Mouse (Mus musculus) heart, adult 9 months (tissue): Measurements from ENCODE around the gene Pcyt1b.

Source experiments
- DNase-seq, 2 experiments: peaks; one replicate each; pipeline ENCODE4 v3.0.0; 2022; ENCODE audit warnings: low spot score in 2 of 2

The Pcyt1b gene

DNA sequence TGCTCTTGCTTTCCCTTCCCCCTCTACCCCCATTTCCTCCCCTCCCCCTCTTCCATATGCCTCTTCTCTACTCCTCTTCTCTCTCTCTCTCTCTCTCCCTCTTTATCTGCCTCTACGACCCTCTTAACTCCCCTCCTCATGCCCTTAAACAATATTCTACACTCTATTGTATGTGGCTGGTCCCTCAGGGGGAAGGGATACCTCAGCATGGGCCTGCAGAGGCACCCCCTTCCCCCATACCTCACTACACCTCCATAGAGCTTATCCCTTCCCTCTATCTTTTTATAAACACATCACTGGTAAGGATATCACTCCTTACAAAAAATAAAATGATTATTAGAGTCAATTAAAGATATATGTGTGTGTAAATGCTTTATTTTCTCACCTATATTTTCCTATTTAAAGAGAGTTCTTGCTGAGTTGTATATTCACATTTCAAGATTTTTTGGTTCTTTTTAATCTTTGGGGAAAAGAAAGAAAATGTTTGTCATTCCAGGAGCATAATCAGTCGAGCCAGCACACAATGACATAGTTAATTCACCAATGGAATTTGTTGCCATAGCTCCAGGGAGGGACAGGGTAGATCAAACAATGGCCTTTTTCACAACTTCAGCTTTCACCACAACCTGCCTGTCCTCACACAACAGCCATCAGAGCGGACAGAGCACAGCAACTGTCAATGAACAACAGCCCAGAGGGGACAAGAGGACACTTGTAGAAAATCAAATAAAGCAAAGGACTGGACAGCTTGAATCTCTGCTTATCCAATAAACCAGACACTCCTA lies at the start of gene Pcyt1b:
Gene Pcyt1b, plus strand, starts transcription at position 646 of the 785 bp plus-strand sequence.
- no peak for DNase-seq

GRCm38 (mm10) chrX:93630256-93630655 lies 24.4 kb upstream of the Pcyt1b start:
- DNase-seq, result no peak

DNA sequence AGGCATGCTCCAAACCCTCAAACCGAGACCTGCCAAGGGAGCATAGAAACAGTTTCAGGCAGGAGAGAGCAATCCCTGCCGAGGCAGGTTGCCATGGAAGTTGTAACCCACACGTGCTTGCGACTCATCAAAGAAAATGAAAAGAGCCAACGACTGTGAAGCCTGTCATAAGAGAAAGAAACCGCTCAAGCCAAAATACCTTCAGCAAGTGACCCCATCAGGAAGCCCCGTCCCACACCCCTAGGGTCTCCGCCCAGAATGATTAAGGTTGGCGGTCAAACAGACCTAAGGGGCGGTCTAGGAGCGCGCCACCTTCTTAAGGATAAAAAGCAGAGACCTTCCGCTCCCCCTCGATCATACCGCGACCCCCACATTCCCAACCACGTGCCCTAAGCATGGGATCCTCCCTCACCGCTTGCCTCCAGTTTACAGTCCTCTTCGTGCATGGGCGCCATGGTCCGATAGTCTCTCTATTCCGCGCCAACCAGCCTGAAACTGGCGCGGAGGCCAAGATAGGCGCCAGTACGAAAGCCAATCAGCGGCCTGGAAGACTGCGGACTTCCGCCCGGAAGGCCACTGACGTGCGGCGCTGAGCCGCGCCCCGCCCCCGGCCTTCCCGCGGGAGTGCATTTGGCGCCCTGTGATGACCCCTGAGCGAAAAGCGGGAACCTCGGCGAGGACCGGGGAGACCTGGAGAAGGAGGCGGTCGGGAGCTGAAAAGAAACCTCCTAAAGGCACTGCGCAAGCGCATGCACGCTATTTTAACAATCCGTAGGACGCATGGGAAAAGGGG lies 22.8 kb upstream of the Pcyt1b start, which contains the start of gene Pola1:
Gene Pola1, minus strand, starts transcription at position 499 of the 793 bp plus-strand sequence.
- peak; percentile 91 for DNase-seq

DNA sequence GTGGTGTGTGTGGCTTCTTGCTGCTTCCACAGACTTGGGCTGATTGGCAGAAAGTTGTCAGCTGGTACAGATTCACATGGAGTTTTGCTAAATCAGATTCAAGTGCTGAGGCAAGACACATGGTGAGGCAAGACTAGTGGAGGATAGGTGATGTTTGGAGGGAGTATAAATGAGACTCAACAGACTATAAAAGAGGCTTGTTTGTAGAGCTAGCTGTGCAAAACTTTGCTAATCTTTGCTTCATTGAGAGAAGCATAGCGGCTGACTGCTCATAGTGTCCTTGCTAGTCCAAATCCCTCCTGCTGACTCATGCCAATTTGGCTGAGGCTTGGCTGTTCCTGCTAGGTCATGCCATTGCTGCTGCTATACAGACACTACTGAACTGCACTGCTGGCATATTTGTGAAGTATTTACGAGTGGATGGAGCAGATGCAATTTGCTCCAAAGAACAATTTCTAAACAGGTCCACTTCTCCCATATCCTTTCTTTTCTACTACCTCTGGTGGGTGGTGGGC lies 19.7 kb upstream of the Pcyt1b start:
- peak in 1 of 2 experiments; percentile 6 for DNase-seq

GRCm38 (mm10) chrX:93643600-93643999 lies 11.1 kb upstream of the Pcyt1b start:
- no peak for DNase-seq

DNA sequence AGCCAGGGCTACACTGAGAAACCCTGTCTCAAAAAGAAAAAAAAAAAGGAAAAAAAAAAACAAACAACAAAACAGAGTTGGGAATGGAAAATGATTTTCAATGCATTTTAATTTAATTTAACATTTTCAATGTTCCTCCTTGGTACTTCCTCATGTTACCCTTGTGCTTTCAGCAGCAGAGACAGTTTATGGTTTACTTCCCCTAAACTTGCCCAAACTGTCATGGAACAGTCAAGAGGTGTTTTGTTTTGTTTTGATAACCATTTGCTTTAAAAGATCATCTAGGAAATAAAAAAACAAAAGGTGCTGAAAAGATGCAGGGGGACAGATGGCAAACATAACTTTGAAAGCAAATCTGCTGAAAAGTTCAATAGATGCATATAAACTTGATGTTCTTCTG lies 10.6 kb upstream of the Pcyt1b start:
- no peak for DNase-seq

DNA sequence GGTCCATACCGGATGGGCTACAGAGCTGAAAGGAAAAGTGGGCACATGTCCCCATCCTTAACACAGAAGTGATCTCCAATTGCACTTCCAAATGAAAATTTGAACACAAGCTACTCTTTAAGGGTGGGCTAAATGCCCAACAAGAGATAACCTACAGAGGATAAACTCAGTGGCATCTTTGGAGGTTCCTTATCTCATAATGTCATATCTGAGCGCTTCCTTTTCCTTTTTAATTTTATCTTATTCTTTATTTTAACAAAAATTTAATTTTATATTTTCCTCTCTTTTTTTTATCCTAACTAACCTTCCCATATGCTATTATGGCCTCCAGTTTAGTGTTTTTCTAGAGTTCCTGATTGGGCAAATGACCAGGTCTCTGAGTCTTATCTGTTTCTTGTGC lies 3.9 kb upstream of the Pcyt1b start:
- no peak for DNase-seq

DNA sequence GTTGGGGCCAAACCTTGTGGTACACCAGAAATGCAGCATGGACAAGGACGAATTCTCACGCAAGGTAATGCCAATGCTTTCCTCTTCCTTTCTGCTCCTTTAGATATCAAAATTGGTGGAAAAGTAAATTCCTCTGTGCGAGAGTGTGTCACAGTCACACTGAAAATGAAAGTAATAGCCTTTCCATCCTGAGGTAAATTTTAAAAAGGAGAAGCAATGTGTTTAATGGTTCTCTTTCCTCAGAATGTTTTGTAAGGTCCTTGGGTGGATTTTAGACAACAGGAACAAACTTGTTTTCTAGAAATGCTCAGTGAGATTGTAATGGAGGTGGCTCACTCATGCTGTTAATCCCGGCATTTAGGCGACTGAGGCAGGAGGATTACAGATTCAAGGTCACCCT lies 490 bp downstream of the Pcyt1b start:
- DNase-seq, result no peak

DNA sequence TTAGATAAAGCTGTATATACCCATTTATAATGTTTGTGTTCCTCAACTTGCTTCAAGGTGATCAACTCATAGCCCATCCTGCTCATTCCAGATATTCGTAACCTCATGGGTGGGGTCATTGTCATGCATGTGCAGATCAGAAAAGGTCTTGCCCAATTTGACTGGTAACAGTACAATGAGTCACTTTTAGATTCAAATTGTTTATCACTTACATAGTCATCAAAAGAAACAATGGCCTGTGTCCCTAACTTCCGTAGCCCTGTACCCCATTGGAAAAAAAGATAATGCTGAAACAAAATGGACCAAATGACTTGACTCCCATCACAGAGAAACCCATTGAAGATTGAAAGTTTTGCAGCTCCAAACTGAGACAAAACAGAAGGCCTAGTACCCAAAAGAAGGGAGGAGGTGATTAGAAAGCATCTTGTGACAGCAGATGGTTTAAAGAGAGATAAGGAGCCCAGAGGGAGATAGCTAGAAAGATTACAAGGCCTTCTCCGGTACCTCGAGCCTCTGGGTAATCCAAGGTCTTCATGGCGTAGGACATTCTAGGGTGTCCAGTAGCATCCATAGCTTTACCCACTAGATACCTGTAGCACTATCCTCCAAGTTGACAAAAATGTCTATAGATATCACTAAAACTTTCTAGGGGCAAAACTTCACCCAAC lies 9.4 kb downstream of the Pcyt1b start:
- DNase-seq, result no peak

DNA sequence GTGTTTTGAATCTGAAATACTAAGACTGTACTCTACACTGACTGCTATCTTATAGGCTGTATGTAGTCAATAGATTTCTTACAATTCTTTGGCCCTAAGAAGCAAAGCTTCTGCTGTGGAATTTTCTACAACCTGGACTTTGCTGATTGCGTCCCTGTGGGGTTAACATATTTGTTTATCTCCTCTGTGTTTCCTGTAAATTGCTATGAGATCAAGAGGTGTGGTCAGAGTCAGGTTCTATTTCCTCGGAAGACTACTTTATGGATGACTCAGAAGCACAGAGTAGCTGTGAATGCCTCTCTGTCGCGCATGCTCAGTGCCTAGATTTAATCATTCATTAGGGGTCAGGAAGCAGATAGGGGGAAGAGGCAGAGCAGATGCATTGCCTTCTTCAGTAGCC lies 10.1 kb downstream of the Pcyt1b start:
- DNase-seq, result no peak

DNA sequence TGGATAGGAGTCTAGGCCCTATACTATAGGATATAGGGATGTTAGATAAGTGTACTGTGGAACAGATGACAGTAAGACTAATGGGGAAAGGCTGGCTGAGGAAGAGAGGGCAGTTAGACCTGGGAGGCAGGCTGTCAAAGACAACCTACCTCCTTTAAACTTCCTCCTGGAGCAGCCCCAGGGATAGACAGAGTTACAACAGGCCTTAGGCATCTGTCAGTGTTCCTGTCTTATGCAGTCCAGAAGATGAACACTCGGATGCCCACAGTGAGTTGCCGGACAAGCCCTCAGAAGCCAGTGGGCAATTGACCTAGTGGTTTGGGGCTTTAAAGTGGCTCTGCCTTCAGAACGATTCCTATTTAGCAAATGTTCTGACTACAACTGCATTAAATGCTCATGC lies 19.8 kb downstream of the Pcyt1b start:
- no peak for DNase-seq

GRCm38 (mm10) chrX:93674836-93675795 lies 20.5 kb downstream of the Pcyt1b start:
- DNase-seq, result peak in 1 of 2 experiments; percentile 3

DNA sequence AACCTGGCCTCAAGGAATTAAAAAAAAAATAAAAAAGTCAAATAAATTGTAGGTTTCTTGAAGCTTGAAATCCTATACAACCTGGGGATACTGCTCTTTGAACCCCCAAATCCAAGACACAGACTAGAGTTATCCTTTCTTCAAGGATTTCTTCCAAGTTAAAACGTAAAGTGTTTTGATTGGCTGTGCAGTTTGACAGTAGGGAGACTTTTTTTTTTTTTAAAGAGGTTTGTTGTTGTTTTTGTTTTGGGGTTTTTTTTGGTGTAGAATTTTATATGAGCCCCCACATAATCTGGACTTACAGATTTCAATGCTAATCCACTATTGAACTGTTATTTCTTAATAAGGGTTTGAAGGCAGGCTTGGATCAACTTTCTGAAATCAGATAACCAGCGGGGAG lies 21.6 kb downstream of the Pcyt1b start:
- DNase-seq, result no peak

GRCm38 (mm10) chrX:93689287-93689686 lies 34.6 kb downstream of the Pcyt1b start:
- peak in 1 of 2 experiments; percentile 1 for DNase-seq

DNA sequence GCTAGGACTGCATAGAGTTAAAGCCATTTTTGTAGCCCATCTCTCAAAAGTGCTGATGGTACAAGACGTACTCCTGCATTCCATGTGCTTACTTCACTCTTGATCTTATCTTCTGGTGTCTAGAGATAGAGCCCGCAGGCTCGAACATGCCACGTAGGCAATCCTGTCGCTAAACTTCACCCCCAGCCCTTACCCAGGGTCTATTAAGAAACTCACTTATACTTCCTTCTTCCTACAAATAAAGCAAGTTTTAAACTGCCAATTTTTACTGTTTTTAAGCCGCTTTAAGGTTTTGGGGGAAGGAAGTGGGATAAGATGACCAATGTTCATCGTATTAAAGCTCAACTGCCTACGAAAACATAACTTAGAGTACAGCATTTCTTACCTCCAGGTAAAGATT lies 36.0 kb downstream of the Pcyt1b start:
- no peak for DNase-seq

DNA sequence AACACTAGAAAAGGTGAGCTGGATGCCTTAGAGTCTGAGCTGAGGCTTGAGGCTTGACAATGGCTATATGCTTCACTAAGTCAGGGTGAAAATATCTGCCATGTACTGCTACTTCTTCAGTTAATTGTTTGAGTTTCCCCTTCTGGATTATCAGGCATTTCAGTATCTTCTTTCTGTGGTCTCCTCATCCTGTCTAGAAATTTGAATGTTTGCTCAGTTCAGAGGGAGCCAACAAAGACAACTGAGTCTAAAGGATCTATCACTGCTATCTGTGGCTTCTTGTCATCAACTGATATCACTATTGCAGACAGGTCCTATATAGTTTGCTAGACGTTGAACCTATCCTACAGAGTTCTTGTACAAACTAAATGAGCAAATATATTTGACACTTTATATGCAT lies 42.9 kb downstream of the Pcyt1b start:
- no peak for DNase-seq

GRCm38 (mm10) chrX:93700528-93701225 lies 46.0 kb downstream of the Pcyt1b start:
- DNase-seq, result peak; percentile 24 to 41

- no peak for DNase-seq
Measured at GRCm38 (mm10) chrX:93712566-93712965, 57.9 kb downstream of the Pcyt1b start.

- no peak for DNase-seq
Measured at GRCm38 (mm10) chrX:93729529-93729928, 74.9 kb downstream of the Pcyt1b start.

DNA sequence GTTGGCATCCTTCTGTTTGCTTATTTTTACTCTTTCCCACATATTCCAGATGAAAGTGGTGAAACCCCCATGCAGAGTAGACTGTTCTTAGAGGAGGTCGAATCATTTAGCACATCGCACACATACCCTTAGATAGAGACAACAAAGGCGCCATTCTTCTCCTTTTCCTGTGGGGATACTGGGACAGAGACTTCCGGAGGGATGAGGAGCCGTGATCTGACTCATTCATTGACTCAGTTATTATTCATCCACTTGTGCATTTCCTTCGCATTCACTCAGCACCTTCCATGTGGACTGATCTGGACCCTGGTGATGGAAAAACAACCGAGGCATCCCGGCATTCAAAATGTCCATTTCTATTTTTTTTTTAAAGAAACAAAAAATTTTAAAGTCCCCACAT lies 76.2 kb downstream of the Pcyt1b start:
- DNase-seq, result no peak
